Mouse (Mus musculus): ENCODE measurements around the gene Tnfsf10.

DNA sequence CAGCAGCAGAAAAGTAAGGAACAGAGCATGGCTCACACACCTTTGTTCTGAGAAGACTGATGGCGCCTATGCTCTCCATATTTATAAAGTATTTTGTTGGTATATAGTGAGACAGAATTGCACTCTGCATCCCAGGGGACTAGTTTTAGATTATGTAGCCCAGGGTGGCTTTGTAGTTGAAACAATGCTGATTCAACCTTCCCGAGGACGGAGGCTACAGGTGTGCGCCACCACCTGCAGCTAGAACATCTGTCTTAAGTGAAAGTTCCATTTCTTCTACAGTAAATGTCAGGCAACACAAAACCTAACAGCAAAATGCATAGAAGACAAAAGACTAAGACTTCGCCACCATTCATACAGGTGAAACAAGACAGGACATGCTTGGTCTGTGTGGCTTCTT is 26.5 kb upstream of the Tnfsf10 start:
- TF ChIP-seq CTCF (IDR thresholded peaks at IDR 0.05; ENCODE audit: extremely low read depth, insufficient read depth, insufficient read length, insufficient replicate concordance) = no peak
- no peak for TF ChIP-seq POLR2A (IDR thresholded peaks at IDR 0.05; ENCODE audit: low read depth, low read length)
